Mouse (Mus musculus): ENCODE data around the gene Krba1. TPM values are rescaled to one million over a fixed set of nuclear protein-coding genes. Genes with fewer than 3 reads are reported as not detected.

Krba1 gene
- total and polyA plus RNA-seq, 2 experiments, result 5.2 to 9.2 TPM

DNA sequence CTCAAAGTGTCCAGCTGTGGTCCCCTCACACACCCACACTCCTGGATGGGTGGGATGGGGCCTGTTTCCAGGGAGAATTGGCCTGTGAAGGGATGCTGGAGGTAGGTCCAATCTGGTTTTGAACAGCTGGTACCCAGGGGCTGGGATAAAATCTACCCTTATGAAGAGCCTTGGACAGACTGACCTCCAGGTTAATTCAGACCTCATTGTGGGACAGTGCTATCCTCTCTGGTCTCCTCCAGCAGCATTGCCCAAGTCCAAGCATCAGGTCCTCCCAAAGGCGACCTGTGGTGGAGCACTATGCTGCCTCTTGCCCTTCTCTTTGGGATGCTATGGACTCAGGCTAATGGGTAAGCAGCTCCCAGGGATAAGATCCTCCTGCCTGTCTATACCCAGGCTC lies 52.5 kb downstream of the Krba1 start, which contains the start of gene Sspo:
Gene Sspo, plus strand, starts transcription at position 301 of the 400 bp plus-strand sequence.
- Histone ChIP-seq H3K9ac (ENCODE audit: low read depth, low read length) (no peak within 1 kb of the TSS), H3K4me3 (ENCODE audit: insufficient read depth, low read depth, low read length) (no peak within 1 kb of the TSS), H3K27ac (replicated peaks; ENCODE audit: insufficient read depth, low read depth, low read length) (no peak within 1 kb of the TSS), H3K4me1 (ENCODE audit: control insufficient read depth, insufficient read depth, low read length) (peaks cover 12% of the 10 kb centered on the region), H3K79me2 (ENCODE audit: control insufficient read depth, insufficient read depth, low read length) (0 out of 2 replicates have a peak, but pooled peaks cover 2% of the 10 kb centered on the region), H3K36me3 (ENCODE audit: control insufficient read depth, insufficient read depth, low read length) (no peaks in the 10 kb centered on the region), H3K27me3 (ENCODE audit: control insufficient read depth, insufficient read depth, low read length) (no peaks in the 10 kb centered on the region)
- 86% methylated on average over 1 of the region's 1 CpGs for WGBS
- TF ChIP-seq POLR2A (IDR thresholded peaks at IDR 0.05; ENCODE audit: extremely low read depth, insufficient read depth, low read length) (no peak), CTCF (IDR thresholded peaks at IDR 0.05; ENCODE audit: low read depth, low read length) (no peak)
- no peak for DNase-seq (ENCODE audit: extremely low read depth, low read depth, low spot score)

DNA sequence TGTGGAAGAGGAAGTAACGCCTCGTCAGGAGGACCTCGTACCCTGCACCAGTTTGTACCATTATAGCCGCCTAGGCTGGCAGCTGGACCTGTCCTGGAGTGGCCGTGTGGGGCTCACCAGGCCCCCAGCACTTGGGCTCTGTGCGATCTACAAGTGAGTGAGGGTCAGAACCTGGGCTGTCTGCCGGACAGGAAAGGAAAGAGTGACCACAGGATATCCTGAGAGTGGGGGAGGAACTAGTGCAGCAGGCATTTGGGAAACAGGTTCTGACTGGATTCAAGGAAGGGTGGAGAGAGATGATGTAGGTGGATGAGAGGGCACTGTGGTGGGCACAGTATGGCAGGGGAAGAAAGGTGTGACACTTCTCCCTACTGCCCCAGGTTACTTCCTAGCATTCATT lies 53.1 kb downstream of the Krba1 start:
- TF ChIP-seq CTCF (IDR thresholded peaks at IDR 0.05; ENCODE audit: low read depth, low read length) (no peak), POLR2A (IDR thresholded peaks at IDR 0.05; ENCODE audit: extremely low read depth, insufficient read depth, low read length) (no peak)
- WGBS, result 75% methylated on average over 7 of the region's 7 CpGs

DNA sequence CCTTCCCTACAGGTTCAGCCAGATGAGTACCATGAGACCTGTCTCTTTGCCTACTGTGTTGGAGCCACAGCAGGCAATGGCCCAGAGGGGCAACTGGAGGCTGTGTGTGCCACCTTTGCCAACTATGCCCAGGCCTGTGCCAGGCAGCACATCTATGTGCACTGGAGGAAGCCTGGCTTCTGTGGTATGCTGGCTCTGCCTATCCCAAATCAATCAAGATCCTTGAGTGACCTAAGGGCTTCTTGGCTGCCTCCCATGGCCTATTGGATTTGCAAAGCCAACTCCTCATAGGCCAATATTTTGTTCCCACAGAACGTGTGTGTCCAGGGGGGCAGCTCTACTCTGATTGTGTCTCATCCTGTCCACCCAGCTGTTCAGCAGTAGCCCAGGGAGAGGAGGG lies 56.8 kb downstream of the Krba1 start:
- peak; percentile 91 for DNase-seq (ENCODE audit: extremely low read depth, low read depth, low spot score)

More for the DNA sequence above, 53.1 kb downstream of the Krba1 start:
- Histone ChIP-seq H3K27ac (replicated peaks; ENCODE audit: insufficient read depth, low read depth, low read length) (no peak overlapping the region), H3K79me2 (ENCODE audit: control insufficient read depth, insufficient read depth, low read length) (0 out of 2 replicates have a peak, but pooled peaks cover 2% of the 10 kb centered on the region), H3K4me1 (ENCODE audit: control insufficient read depth, insufficient read depth, low read length) (peaks cover 10% of the 10 kb centered on the region), H3K27me3 (ENCODE audit: control insufficient read depth, insufficient read depth, low read length) (no peaks in the 10 kb centered on the region), H3K36me3 (ENCODE audit: control insufficient read depth, insufficient read depth, low read length) (no peaks in the 10 kb centered on the region), H3K4me3 (ENCODE audit: insufficient read depth, low read depth, low read length) (no peak overlapping the region), H3K9ac (ENCODE audit: low read depth, low read length) (no peak overlapping the region)
- no peak for DNase-seq (ENCODE audit: extremely low read depth, low read depth, low spot score)

DNA sequence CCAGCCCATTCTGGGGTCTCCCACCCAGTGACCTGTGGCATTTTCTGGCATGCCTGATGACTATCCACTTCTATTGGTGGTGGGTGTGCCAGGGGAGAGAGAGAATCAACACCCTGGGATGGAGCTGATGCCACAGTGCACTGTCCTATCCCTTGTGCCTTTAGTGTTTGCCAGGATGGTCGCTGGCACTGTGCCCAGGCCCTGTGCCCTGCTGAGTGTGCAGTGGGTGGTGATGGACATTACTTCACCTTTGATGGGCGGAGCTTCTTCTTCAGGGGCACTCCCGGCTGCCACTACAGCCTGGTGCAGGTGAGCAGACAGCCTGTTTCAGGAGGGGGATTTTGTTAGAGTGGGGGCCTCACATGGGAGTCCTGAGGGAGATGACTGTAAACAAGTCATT lies 57.4 kb downstream of the Krba1 start:
- 29% methylated on average over 3 of the region's 3 CpGs for WGBS
- Histone ChIP-seq H3K9ac (ENCODE audit: low read depth, low read length) (no peak overlapping the region; the same call in 1 of the 2 replicates), H3K36me3 (ENCODE audit: control insufficient read depth, insufficient read depth, low read length) (no peaks in the 10 kb centered on the region), H3K27me3 (ENCODE audit: control insufficient read depth, insufficient read depth, low read length) (no peaks in the 10 kb centered on the region), H3K4me1 (ENCODE audit: control insufficient read depth, insufficient read depth, low read length) (peaks cover 9% of the 10 kb centered on the region), H3K4me3 (ENCODE audit: insufficient read depth, low read depth, low read length) (no peak overlapping the region), H3K27ac (replicated peaks; ENCODE audit: insufficient read depth, low read depth, low read length) (peak overlapping the region; percentile 49), H3K79me2 (ENCODE audit: control insufficient read depth, insufficient read depth, low read length) (no peaks in the 10 kb centered on the region)
- no peak for TF ChIP-seq CTCF (IDR thresholded peaks at IDR 0.05; ENCODE audit: low read depth, low read length)
- TF ChIP-seq POLR2A (IDR thresholded peaks at IDR 0.05; ENCODE audit: extremely low read depth, insufficient read depth, low read length), result no peak
- DNase-seq (ENCODE audit: extremely low read depth, low read depth, low spot score), result peak; percentile 73

More for the DNA sequence above, 56.8 kb downstream of the Krba1 start:
- Histone ChIP-seq H3K4me1 (ENCODE audit: control insufficient read depth, insufficient read depth, low read length) (peaks cover 9% of the 10 kb centered on the region), H3K9ac (ENCODE audit: low read depth, low read length) (peak overlapping the region; percentile 23; the same call in 1 of the 2 replicates), H3K36me3 (ENCODE audit: control insufficient read depth, insufficient read depth, low read length) (no peaks in the 10 kb centered on the region), H3K27ac (replicated peaks; ENCODE audit: insufficient read depth, low read depth, low read length) (peak overlapping the region; percentile 49), H3K79me2 (ENCODE audit: control insufficient read depth, insufficient read depth, low read length) (no peaks in the 10 kb centered on the region), H3K27me3 (ENCODE audit: control insufficient read depth, insufficient read depth, low read length) (no peaks in the 10 kb centered on the region), H3K4me3 (ENCODE audit: insufficient read depth, low read depth, low read length) (peak overlapping the region; percentile 3; the same call in 1 of the 2 replicates)
- TF ChIP-seq CTCF (IDR thresholded peaks at IDR 0.05; ENCODE audit: low read depth, low read length) (no peak), POLR2A (IDR thresholded peaks at IDR 0.05; ENCODE audit: extremely low read depth, insufficient read depth, low read length) (no peak)
- 0% methylated on average over 1 of the region's 1 CpGs for WGBS

DNA sequence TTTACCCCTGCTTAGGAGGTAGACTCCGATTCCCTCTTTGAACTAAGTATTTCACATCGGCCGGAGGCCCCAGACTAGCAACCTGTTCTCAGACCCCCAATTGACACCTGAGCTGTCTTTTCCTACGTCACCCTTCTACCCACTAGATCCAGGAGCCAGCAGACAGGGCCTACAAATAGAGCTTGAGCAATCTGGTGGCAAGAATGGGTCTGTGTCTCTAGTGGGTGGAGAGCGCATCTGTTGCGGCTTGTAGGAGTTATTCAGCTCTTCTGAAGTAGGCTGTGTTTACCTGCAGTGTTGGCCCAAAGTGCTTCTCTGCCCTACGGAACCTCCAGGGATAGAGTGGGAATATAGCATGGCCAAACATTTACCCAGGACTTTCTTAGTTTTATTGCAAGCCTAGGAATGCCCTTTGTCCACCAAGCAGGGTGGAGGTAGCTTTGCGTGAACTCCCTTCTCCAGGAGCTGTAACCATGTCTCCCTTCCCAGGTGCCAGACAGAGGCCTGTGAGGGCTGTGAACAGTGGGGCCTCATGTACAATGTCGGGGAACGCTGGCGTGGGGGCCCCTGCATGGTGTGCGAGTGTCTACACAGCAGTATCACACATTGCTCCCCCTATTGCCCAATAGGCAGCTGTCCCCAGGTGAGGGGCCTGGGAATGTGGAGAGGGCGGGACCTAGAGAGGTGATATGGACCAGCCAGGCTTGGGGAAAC lies 69.7 kb downstream of the Krba1 start:
- TF ChIP-seq CTCF (IDR thresholded peaks at IDR 0.05; ENCODE audit: low read depth, low read length) (no peak), POLR2A (IDR thresholded peaks at IDR 0.05; ENCODE audit: extremely low read depth, insufficient read depth, low read length) (no peak)
- H3K4me1 ChIP-seq (ENCODE audit: control insufficient read depth, insufficient read depth, low read length), result peaks cover 5% of the 10 kb centered on the region; the same call in 1 of the 2 replicates
- H3K27ac ChIP-seq (replicated peaks; ENCODE audit: insufficient read depth, low read depth, low read length), result no peak overlapping the region
- no peak overlapping the region for H3K4me3 ChIP-seq (ENCODE audit: insufficient read depth, low read depth, low read length)
- H3K36me3 ChIP-seq (ENCODE audit: control insufficient read depth, insufficient read depth, low read length), result no peaks in the 10 kb centered on the region
- no peak for DNase-seq (ENCODE audit: extremely low read depth, low read depth, low spot score)
- no peaks in the 10 kb centered on the region for H3K79me2 ChIP-seq (ENCODE audit: control insufficient read depth, insufficient read depth, low read length)
- H3K9ac ChIP-seq (ENCODE audit: low read depth, low read length), result no peak overlapping the region
- WGBS, result 90% methylated on average over 13 of the region's 13 CpGs
- no peaks in the 10 kb centered on the region for H3K27me3 ChIP-seq (ENCODE audit: control insufficient read depth, insufficient read depth, low read length)

DNA sequence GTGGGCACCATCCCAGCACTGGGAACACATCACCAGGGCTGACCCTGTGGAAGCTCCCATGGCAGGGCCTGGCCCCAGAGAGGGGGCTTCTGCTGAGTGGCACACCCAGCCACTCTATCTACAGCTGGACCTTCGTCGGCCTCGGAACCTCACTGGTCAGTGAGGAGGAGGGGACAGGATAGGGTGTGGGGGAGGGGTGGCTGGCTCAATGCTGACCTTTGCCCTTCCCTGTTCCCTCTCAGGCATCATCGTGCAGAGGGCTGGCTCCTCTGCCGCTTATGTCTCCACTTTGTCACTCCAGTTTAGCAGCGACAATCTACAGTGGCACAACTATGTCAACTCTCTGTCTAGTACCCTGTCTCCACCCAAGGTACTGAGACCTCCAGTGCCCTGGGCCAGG lies 71.3 kb downstream of the Krba1 start:
- Histone ChIP-seq H3K4me1 (ENCODE audit: control insufficient read depth, insufficient read depth, low read length) (peaks cover 5% of the 10 kb centered on the region; the same call in 1 of the 2 replicates), H3K4me3 (ENCODE audit: insufficient read depth, low read depth, low read length) (no peak overlapping the region), H3K27me3 (ENCODE audit: control insufficient read depth, insufficient read depth, low read length) (no peaks in the 10 kb centered on the region), H3K79me2 (ENCODE audit: control insufficient read depth, insufficient read depth, low read length) (no peaks in the 10 kb centered on the region), H3K36me3 (ENCODE audit: control insufficient read depth, insufficient read depth, low read length) (no peaks in the 10 kb centered on the region), H3K9ac (ENCODE audit: low read depth, low read length) (no peak overlapping the region), H3K27ac (replicated peaks; ENCODE audit: insufficient read depth, low read depth, low read length) (no peak overlapping the region)
- no peak for TF ChIP-seq CTCF (IDR thresholded peaks at IDR 0.05; ENCODE audit: low read depth, low read length)
- TF ChIP-seq POLR2A (IDR thresholded peaks at IDR 0.05; ENCODE audit: extremely low read depth, insufficient read depth, low read length), result no peak
- peak; percentile 18 for DNase-seq (ENCODE audit: extremely low read depth, low read depth, low spot score)
- WGBS, result 13% methylated on average over 6 of the region's 6 CpGs

Measured in liver, adult 2 months (tissue).